Mouse (Mus musculus) hindbrain, embryonic 14.5 days (tissue): ENCODE data around the gene Gm36864. TPM values are rescaled to one million over a fixed set of nuclear protein-coding genes. Genes with fewer than 3 reads are reported as not detected.

ENCODE experiments used
- ATAC-seq: fragments of 200-750 bp; cut with Nextera tagmentation; 2 replicates; pipeline ENCODE4 v1.8.0; 2017; ENCODE audit warnings: moderate number of reproducible peaks, mild to moderate bottlenecking, moderate TSS enrichment, moderate library complexity; ENCODE audit not compliant: low FRiP score
- DNase-seq: peaks from one replicate; pipeline ENCODE4 v3.0.0-alpha.2; 2015; ENCODE audit warnings: low spot score
- H3K27ac ChIP-seq: fragments of 300-500 bp; sonication (generic); 2 replicates; pipeline ENCODE4 v1.5.1; 2014; ENCODE audit warnings: mild to moderate bottlenecking, moderate library complexity
- H3K27me3 ChIP-seq: fragments of 300-500 bp; sonication (generic); 2 replicates; pipeline ENCODE4 v1.6.1; 2014; ENCODE audit warnings: mild to moderate bottlenecking, low read length, mixed read lengths; ENCODE audit not compliant: control insufficient read depth, insufficient read depth
- H3K36me3 ChIP-seq: fragments of 300-500 bp; sonication (generic); replicated peaks from 2 replicates; pipeline ENCODE4 v1.6.1; 2014; ENCODE audit not compliant: control insufficient read depth, insufficient read depth
- H3K4me1 ChIP-seq: fragments of 300-500 bp; sonication (generic); replicated peaks from 2 replicates; pipeline ENCODE4 v1.6.1; 2014; ENCODE audit warnings: antibody characterized with exemption, low read length, mixed read lengths; ENCODE audit not compliant: control insufficient read depth, insufficient read depth
- H3K4me2 ChIP-seq: fragments of 300-500 bp; sonication (generic); replicated peaks from 2 replicates; pipeline ENCODE4 v1.6.1; 2014; ENCODE audit warnings: mild to moderate bottlenecking, moderate library complexity
- H3K4me3 ChIP-seq: fragments of 300-500 bp; sonication (generic); replicated peaks from 2 replicates; pipeline ENCODE4 v1.5.1; 2014; ENCODE audit warnings: mild to moderate bottlenecking, low read length
- H3K9ac ChIP-seq: fragments of 300-500 bp; sonication (generic); 2 replicates; pipeline ENCODE4 v1.6.1; 2014
- H3K9me3 ChIP-seq: fragments of 300-500 bp; sonication (generic); 2 replicates; pipeline ENCODE4 v1.6.1; 2016; ENCODE audit warnings: low read length; ENCODE audit not compliant: control insufficient read depth
- WGBS: fragments of 180-500 bp; shearing (Covaris S2); extraction: QIAGEN DNeasy Blood & Tissue Kit; methylation state at CpG from one replicate; pipeline ENCODE4 v1.1.7; 2014; 5-methylcytosine and 5-hydroxymethylcytosine counted together
- polyA plus RNA-seq: library from polyadenylated mRNA; unstranded; fragments of >200 nt; fragmentation: Nextera tagmentation; extraction: Ambion mirVana; gene quantifications from 2 replicates; pipeline ENCODE4 v1.2.1, GENCODE M21; 2014

Gene Gm36864
- polyA plus RNA-seq, 1 experiment from 2014 or later: not detected

DNA sequence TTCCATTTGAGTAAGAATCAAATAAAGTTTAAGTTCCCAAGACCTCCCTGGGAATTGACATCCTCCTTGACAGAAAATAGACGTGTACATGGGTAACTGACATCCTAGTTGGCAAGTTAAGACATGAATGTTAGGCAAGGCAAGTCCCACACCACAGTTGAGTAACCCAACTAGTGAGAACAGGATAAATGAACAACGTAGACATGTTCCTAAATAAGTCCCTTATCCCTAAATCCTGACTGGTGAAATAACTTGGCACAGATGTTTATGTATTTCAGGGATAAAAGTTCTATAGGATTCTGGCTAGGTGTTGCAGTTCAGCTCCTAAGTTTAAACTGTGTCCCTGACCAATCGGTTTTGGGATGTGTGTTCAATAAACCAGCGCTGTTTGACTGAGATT is 55.0 kb downstream of the Gm36864 start:
- no peak overlapping the region for H3K9ac ChIP-seq
- WGBS: 83% methylated on average over 4 of the region's 4 CpGs
- no peaks in the 10 kb centered on the region for H3K4me1 ChIP-seq
- no peak for DNase-seq
- no peak overlapping the region for H3K4me2 ChIP-seq
- H3K27me3 ChIP-seq: no peaks in the 10 kb centered on the region
- H3K9me3 ChIP-seq: peaks cover 4% of the 10 kb centered on the region; the same call in 1 of the 2 replicates
- H3K36me3 ChIP-seq: no peaks in the 10 kb centered on the region
- H3K27ac ChIP-seq: no peak overlapping the region
- H3K4me3 ChIP-seq: no peak overlapping the region
- ATAC-seq: no peak

DNA sequence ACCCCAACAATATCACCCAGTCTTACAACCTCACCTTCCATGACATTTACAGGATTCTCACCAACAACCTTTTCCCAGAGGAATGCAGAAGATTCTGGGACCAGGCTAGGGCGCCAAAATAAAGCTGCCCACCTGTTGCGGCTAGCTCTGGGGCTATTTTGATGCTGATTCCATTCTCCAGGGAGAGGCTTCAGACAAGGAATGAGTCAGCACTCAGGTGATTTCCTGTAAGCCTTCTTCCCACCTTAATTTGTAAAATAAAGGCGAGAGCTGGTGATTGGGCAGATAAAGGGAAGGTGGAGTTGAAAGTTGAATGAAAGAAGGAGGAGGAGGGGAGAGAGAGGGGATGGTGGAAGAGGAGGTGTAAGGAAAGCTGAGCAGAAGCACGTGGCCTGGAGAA is 55.4 kb downstream of the Gm36864 start:
- WGBS: 49% methylated on average over 4 of the region's 4 CpGs
- ATAC-seq (no peak), DNase-seq (no peak)
- H3K27me3 ChIP-seq: no peaks in the 10 kb centered on the region
- H3K27ac ChIP-seq: no peak overlapping the region
- no peak overlapping the region for H3K4me2 ChIP-seq
- H3K9me3 ChIP-seq: peaks cover 4% of the 10 kb centered on the region; the same call in 1 of the 2 replicates
- H3K36me3 ChIP-seq: no peaks in the 10 kb centered on the region
- H3K9ac ChIP-seq: no peak overlapping the region
- H3K4me3 ChIP-seq: no peak overlapping the region
- H3K4me1 ChIP-seq: no peaks in the 10 kb centered on the region

Other genes with a start within 250 kb of the Gm36864 start
- gene Klk1b11, start 240.3 kb upstream of the Gm36864 start, polyA plus RNA-seq: not detected in 2 replicates
- not detected in 2 replicates for gene Klk1b26, start 224.0 kb upstream of the Gm36864 start, polyA plus RNA-seq
- gene Klk1b27, start 183.9 kb upstream of the Gm36864 start, polyA plus RNA-seq: not detected in 2 replicates
- not detected in 2 replicates for gene Klk1b21, start 133.8 kb upstream of the Gm36864 start, polyA plus RNA-seq
- not detected in 2 replicates for gene Klk1b22, start 123.5 kb upstream of the Gm36864 start, polyA plus RNA-seq
- not detected in 2 replicates for gene Klk1b16, start 99.4 kb upstream of the Gm36864 start, polyA plus RNA-seq
- gene Klk1b24, start 47.9 kb upstream of the Gm36864 start, polyA plus RNA-seq: not detected in 2 replicates
- gene Klk1b3, start 38.0 kb upstream of the Gm36864 start, polyA plus RNA-seq: not detected in 2 replicates
- not detected in 2 replicates for gene Klk1b4, start 28.7 kb upstream of the Gm36864 start, polyA plus RNA-seq
- gene Klk1b5, start 20.2 kb upstream of the Gm36864 start, polyA plus RNA-seq: not detected in 2 replicates
- gene Klk1, start 10.8 kb upstream of the Gm36864 start, polyA plus RNA-seq: not detected in 2 replicates
- gene 1700028J19Rik, start 10.5 kb downstream of the Gm36864 start, polyA plus RNA-seq: 1.6 and 1.8 TPM in 2 replicates
- gene 2410002F23Rik, start 10.5 kb downstream of the Gm36864 start, polyA plus RNA-seq: 180 and 185 TPM in 2 replicates
- gene Acp4, start 21.2 kb downstream of the Gm36864 start, polyA plus RNA-seq: not detected in 2 replicates
- gene Gm15517, start 25.3 kb downstream of the Gm36864 start, polyA plus RNA-seq: not detected in 2 replicates
- 3.6 and 3.7 TPM in 2 replicates for gene Clec11a, start 70.7 kb downstream of the Gm36864 start, polyA plus RNA-seq
- gene Shank1, start 74.1 kb downstream of the Gm36864 start, polyA plus RNA-seq: 40.3 and 46.8 TPM in 2 replicates
- gene Syt3, start 147.9 kb downstream of the Gm36864 start, polyA plus RNA-seq: 61.8 and 70.8 TPM in 2 replicates
- gene 1700008O03Rik, start 149.6 kb downstream of the Gm36864 start, polyA plus RNA-seq: 2.1 and 2.8 TPM in 2 replicates
- gene Lrrc4b, start 192.8 kb downstream of the Gm36864 start, polyA plus RNA-seq: 26.4 and 26.5 TPM in 2 replicates
- gene Aspdh, start 229.2 kb downstream of the Gm36864 start, polyA plus RNA-seq: 3.4 and 5.1 TPM in 2 replicates
- 26.9 and 33.4 TPM in 2 replicates for gene Josd2, start 231.8 kb downstream of the Gm36864 start, polyA plus RNA-seq